Mouse (Mus musculus) heart, embryonic 16.5 days (tissue): ENCODE results near the gene Gtpbp1. TPM values are rescaled to one million over a fixed set of nuclear protein-coding genes. Genes with fewer than 3 reads are reported as not detected.
"Not testable (repeated sequence)": the region's sequence is repeated elsewhere in the genome, so short reads cannot be mapped to it uniquely, and the experiment has no call there.

ENCODE experiments used
- ATAC-seq: fragments of 200-750 bp; cut with Nextera tagmentation; replicated peaks from 2 replicates; pipeline ENCODE4 v1.8.0; 2017; ENCODE audit warnings: moderate number of reproducible peaks; ENCODE audit not compliant: insufficient read depth, low FRiP score; ENCODE audit errors: extremely low read depth
- H3K27ac ChIP-seq: fragments of 300-500 bp; sonication (generic); 2 replicates; pipeline ENCODE4 v1.5.1; 2014; ENCODE audit warnings: mild to moderate bottlenecking, low read length, control low read depth, moderate library complexity
- H3K27me3 ChIP-seq: fragments of 300-500 bp; sonication (generic); 2 replicates; pipeline ENCODE4 v1.6.1; 2014; ENCODE audit warnings: low read length, mixed read lengths; ENCODE audit not compliant: control insufficient read depth, insufficient read depth
- H3K36me3 ChIP-seq: fragments of 300-500 bp; sonication (generic); 2 replicates; pipeline ENCODE4 v1.6.1; 2014; ENCODE audit not compliant: control insufficient read depth, insufficient read depth
- H3K4me1 ChIP-seq: fragments of 300-500 bp; sonication (generic); 2 replicates; pipeline ENCODE4 v1.6.1; 2014; ENCODE audit warnings: low read length, mixed read lengths; ENCODE audit not compliant: control insufficient read depth, insufficient read depth
- H3K4me2 ChIP-seq: fragments of 300-500 bp; sonication (generic); 2 replicates; pipeline ENCODE4 v1.6.1; 2014; ENCODE audit warnings: low read depth, mild to moderate bottlenecking, control low read depth, low read length
- H3K4me3 ChIP-seq: fragments of 300-500 bp; sonication (generic); 2 replicates; pipeline ENCODE4 v1.5.1; 2014; ENCODE audit warnings: mild to moderate bottlenecking, control low read depth, low read length
- H3K9ac ChIP-seq: fragments of 300-500 bp; sonication (generic); 2 replicates; pipeline ENCODE4 v1.6.1; 2014; ENCODE audit warnings: low read length, control low read depth
- H3K9me3 ChIP-seq: fragments of 300-500 bp; sonication (generic); replicated peaks from 2 replicates; pipeline ENCODE4 v1.6.1; 2016; ENCODE audit warnings: low read length; ENCODE audit not compliant: control insufficient read depth
- WGBS: fragments of 180-500 bp; shearing (Covaris S2); extraction: QIAGEN DNeasy Blood & Tissue Kit; methylation state at CpG from one replicate; pipeline ENCODE4 v1.1.7; 2014; 5-methylcytosine and 5-hydroxymethylcytosine counted together
- polyA plus RNA-seq: library from polyadenylated mRNA; unstranded; fragments of >200 nt; fragmentation: Nextera tagmentation; extraction: Ambion mirVana; gene quantifications from 2 replicates; pipeline ENCODE4 v1.2.1, GENCODE M21; 2015

The Gtpbp1 gene
- polyA plus RNA-seq, 1 experiment from 2014 or later: 30.3 TPM

- Histone ChIP-seq H3K27ac (peak within 1 kb of the TSS; percentile 94), H3K4me3 (peak within 1 kb of the TSS; percentile 85), H3K9ac (peak within 1 kb of the TSS; percentile 91), H3K9me3 (peaks cover 4% of the 10 kb centered on the region; the same call in 1 of the 2 replicates), H3K36me3 (peaks cover 9% of the 10 kb centered on the region; the same call in 1 of the 2 replicates), H3K27me3 (no peaks in the 10 kb centered on the region), H3K4me1 (peaks cover 7% of the 10 kb centered on the region; the same call in 1 of the 2 replicates), H3K4me2 (peak within 1 kb of the TSS; percentile 87)
- under 1% methylated on average over 55 of the region's 55 CpGs for WGBS
- ATAC-seq: peak; percentile 81
Observed at GRCm38 (mm10) chr15:79658531-79659375, 31.9 kb upstream of the Gtpbp1 start, which contains the start of the genes Fam227a and Cby1. TSS of gene Fam227a (minus strand) at chr15:79658956. TSS of gene Cby1 (plus strand) at chr15:79659199.

GRCm38 (mm10) chr15:79661852-79662251 lies 28.8 kb upstream of the Gtpbp1 start:
- Histone ChIP-seq H3K27ac (no peak overlapping the region), H3K27me3 (no peaks in the 10 kb centered on the region), H3K4me3 (no peak overlapping the region), H3K4me1 (peaks cover 17% of the 10 kb centered on the region), H3K4me2 (no peak overlapping the region), H3K36me3 (peaks cover 9% of the 10 kb centered on the region; the same call in 1 of the 2 replicates), H3K9ac (no peak overlapping the region), H3K9me3 (peaks cover 4% of the 10 kb centered on the region; the same call in 1 of the 2 replicates)
- WGBS: 67% methylated on average over 4 of the region's 4 CpGs
- no peak for ATAC-seq

- Histone ChIP-seq H3K4me1 (peaks cover 21% of the 10 kb centered on the region), H3K9ac (no peak overlapping the region), H3K36me3 (peaks cover 13% of the 10 kb centered on the region), H3K9me3 (peaks cover 4% of the 10 kb centered on the region; the same call in 1 of the 2 replicates), H3K4me2 (no peak overlapping the region), H3K4me3 (no peak overlapping the region), H3K27me3 (no peaks in the 10 kb centered on the region), H3K27ac (no peak overlapping the region)
- 92% methylated on average over 8 of the region's 8 CpGs for WGBS
- no peak for ATAC-seq
Observed at GRCm38 (mm10) chr15:79664666-79665065, 26.0 kb upstream of the Gtpbp1 start.

- H3K9ac ChIP-seq: peak overlapping the region; percentile 36; the same call in 1 of the 2 replicates
- no peak for ATAC-seq
Observed at GRCm38 (mm10) chr15:79669195-79669594, 21.4 kb upstream of the Gtpbp1 start.

GRCm38 (mm10) chr15:79670249-79670971 lies 20.2 kb upstream of the Gtpbp1 start, which contains the start of gene Tomm22:
TSS of gene Tomm22 (plus strand) at chr15:79670861.
- Histone ChIP-seq H3K27ac (peak within 1 kb of the TSS; percentile 58), H3K27me3 (no peaks in the 10 kb centered on the region), H3K4me2 (peak within 1 kb of the TSS; percentile 71), H3K9me3 (no peaks in the 10 kb centered on the region), H3K4me3 (peak within 1 kb of the TSS; percentile 94), H3K4me1 (peaks cover 23% of the 10 kb centered on the region), H3K36me3 (peaks cover 25% of the 10 kb centered on the region), H3K9ac (peak within 1 kb of the TSS; percentile 95)
- peak; percentile 94 for ATAC-seq
- 17% methylated on average over 32 of the region's 33 CpGs for WGBS

More at GRCm38 (mm10) chr15:79669195-79669594, 21.4 kb upstream of the Gtpbp1 start:
- no peaks in the 10 kb centered on the region for H3K9me3 ChIP-seq
- H3K4me2 ChIP-seq: no peak overlapping the region
- 0 out of 2 replicates have a peak overlapping the region, but pooled peaks have one; percentile 30 for H3K27ac ChIP-seq
- 58% methylated on average over 10 of the region's 10 CpGs for WGBS
- no peaks in the 10 kb centered on the region for H3K27me3 ChIP-seq
- H3K36me3 ChIP-seq: peaks cover 13% of the 10 kb centered on the region
- H3K4me1 ChIP-seq: peaks cover 23% of the 10 kb centered on the region
- no peak overlapping the region for H3K4me3 ChIP-seq

GRCm38 (mm10) chr15:79670972-79671299 lies 19.7 kb upstream of the Gtpbp1 start:
- Histone ChIP-seq H3K4me2 (peak overlapping the region; percentile 71), H3K36me3 (peaks cover 28% of the 10 kb centered on the region), H3K27ac (peak overlapping the region; percentile 58), H3K4me1 (peaks cover 21% of the 10 kb centered on the region), H3K9ac (peak overlapping the region; percentile 95), H3K4me3 (peak overlapping the region; percentile 94), H3K27me3 (no peaks in the 10 kb centered on the region), H3K9me3 (no peaks in the 10 kb centered on the region)
- WGBS: under 1% methylated on average over 35 of the region's 37 CpGs
- 0 out of 2 replicates have a peak, but pooled peaks have one; percentile 5 for ATAC-seq

GRCm38 (mm10) chr15:79671828-79672348 lies 18.8 kb upstream of the Gtpbp1 start:
- H3K9me3 ChIP-seq, ATAC-seq, H3K27me3 ChIP-seq, H3K27ac ChIP-seq, H3K9ac ChIP-seq: not testable (repeated sequence)
- H3K4me1 ChIP-seq: peaks cover 13% of the 10 kb centered on the region
- peaks cover 36% of the 10 kb centered on the region for H3K36me3 ChIP-seq
- peak overlapping the region; percentile 94 for H3K4me3 ChIP-seq
- H3K4me2 ChIP-seq: peak overlapping the region; percentile 71
- 67% methylated on average over 11 of the region's 11 CpGs for WGBS

- Histone ChIP-seq H3K4me1 (peaks cover 23% of the 10 kb centered on the region), H3K27ac (no peak overlapping the region), H3K36me3 (peaks cover 32% of the 10 kb centered on the region), H3K9me3 (no peaks in the 10 kb centered on the region), H3K9ac (no peak overlapping the region), H3K4me3 (no peak overlapping the region), H3K4me2 (no peak overlapping the region), H3K27me3 (no peaks in the 10 kb centered on the region)
- no peak for ATAC-seq
- WGBS: 84% methylated on average over 2 of the region's 2 CpGs
Observed at GRCm38 (mm10) chr15:79677936-79678335, 12.7 kb upstream of the Gtpbp1 start.
